Mouse (Mus musculus): ENCODE results near the gene Magi1. TPM values are rescaled to one million over a fixed set of nuclear protein-coding genes. Genes with fewer than 3 reads are reported as not detected.

The Magi1 gene
- polyA plus RNA-seq, 1 experiment from 2014 or later = 7.9 TPM

DNA sequence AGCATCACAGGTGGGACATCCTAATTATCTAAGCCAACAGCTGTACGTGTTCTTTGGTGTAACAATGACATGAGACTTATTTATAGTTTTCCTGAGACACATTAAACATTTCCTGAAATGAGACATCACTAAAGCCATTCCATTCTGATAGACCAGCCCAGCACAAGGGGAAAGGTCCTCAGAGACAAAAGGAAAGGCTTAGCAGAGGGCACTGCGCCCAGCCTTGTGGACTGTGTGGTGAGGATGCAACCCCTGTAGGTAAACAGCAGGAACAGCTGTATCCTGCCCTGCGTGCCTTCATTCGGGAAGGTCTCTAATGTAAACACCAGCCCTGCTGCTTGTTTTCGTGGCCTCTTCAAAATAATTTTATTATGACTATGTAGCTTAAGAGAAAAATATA lies 94.3 kb downstream of the Magi1 start:
- ATAC-seq (ENCODE audit: insufficient number of reproducible peaks, insufficient read depth, low FRiP score, low read depth) = peak; percentile 58; the same call in 1 of the 2 replicates
- no peak overlapping the region for H3K9ac ChIP-seq (ENCODE audit: low read length)
- H3K27ac ChIP-seq (replicated peaks in 1 of 2; ENCODE audit: control insufficient read depth in 1 of 2, insufficient read depth in 1 of 2, low read depth in 2 of 2, low read length in 2 of 2) = peak overlapping the region; percentile 40 to 47; a peak in 3 of 4 replicates
- H3K4me1 ChIP-seq (ENCODE audit: control insufficient read depth in 2 of 2, insufficient read depth in 2 of 2, low read length in 2 of 2) = peaks cover 30 to 56% of the 10 kb centered on the region in 2 experiments
- 57% methylated on average over 5 of the region's 5 CpGs for WGBS
- no peaks in the 10 kb centered on the region for H3K9me3 ChIP-seq (ENCODE audit: control insufficient read depth, low read length)
- H3K27me3 ChIP-seq (ENCODE audit: control insufficient read depth, insufficient read depth, low read length) = no peaks in the 10 kb centered on the region
- H3K4me2 ChIP-seq (ENCODE audit: low read length) = no peak overlapping the region
- no peak overlapping the region for H3K4me3 ChIP-seq (ENCODE audit: control insufficient read depth in 1 of 2, insufficient read depth in 1 of 2, low read depth in 1 of 2, low read length in 2 of 2)
- no peaks in the 10 kb centered on the region for H3K36me3 ChIP-seq (ENCODE audit: control insufficient read depth, insufficient read depth, low read length)

GRCm38 (mm10) chr6:94186628-94187319 lies 96.9 kb downstream of the Magi1 start:
- Histone ChIP-seq H3K9me3 (ENCODE audit: control insufficient read depth, low read length) (no peaks in the 10 kb centered on the region), H3K36me3 (ENCODE audit: control insufficient read depth, insufficient read depth, low read length) (no peaks in the 10 kb centered on the region), H3K4me3 (ENCODE audit: control insufficient read depth in 1 of 2, insufficient read depth in 1 of 2, low read depth in 1 of 2, low read length in 2 of 2) (no peak overlapping the region), H3K4me2 (ENCODE audit: low read length) (no peak overlapping the region), H3K27me3 (ENCODE audit: control insufficient read depth, insufficient read depth, low read length) (no peaks in the 10 kb centered on the region), H3K27ac (replicated peaks in 1 of 2; ENCODE audit: control insufficient read depth in 1 of 2, insufficient read depth in 1 of 2, low read depth in 2 of 2, low read length in 2 of 2) (peak overlapping the region; percentile 48 to 65), H3K4me1 (ENCODE audit: control insufficient read depth in 2 of 2, insufficient read depth in 2 of 2, low read length in 2 of 2) (peaks cover 44 to 82% of the 10 kb centered on the region in 2 experiments), H3K9ac (ENCODE audit: low read length) (no peak overlapping the region)
- WGBS = 28% methylated on average over 7 of the region's 7 CpGs
- ATAC-seq (ENCODE audit: insufficient number of reproducible peaks, insufficient read depth, low FRiP score, low read depth) = no peak; the same call in 1 of the 2 replicates

GRCm38 (mm10) chr6:94184268-94184667 lies 99.4 kb downstream of the Magi1 start:
- WGBS = 79% methylated on average over 4 of the region's 4 CpGs
- Histone ChIP-seq H3K27ac (replicated peaks in 1 of 2; ENCODE audit: control insufficient read depth in 1 of 2, insufficient read depth in 1 of 2, low read depth in 2 of 2, low read length in 2 of 2) (peak overlapping the region; percentile 72 to 85), H3K4me1 (ENCODE audit: control insufficient read depth in 2 of 2, insufficient read depth in 2 of 2, low read length in 2 of 2) (peaks cover 36 to 67% of the 10 kb centered on the region in 2 experiments), H3K9me3 (ENCODE audit: control insufficient read depth, low read length) (no peaks in the 10 kb centered on the region), H3K4me3 (ENCODE audit: control insufficient read depth in 1 of 2, insufficient read depth in 1 of 2, low read depth in 1 of 2, low read length in 2 of 2) (no peak overlapping the region), H3K36me3 (ENCODE audit: control insufficient read depth, insufficient read depth, low read length) (no peaks in the 10 kb centered on the region), H3K9ac (ENCODE audit: low read length) (no peak overlapping the region), H3K27me3 (ENCODE audit: control insufficient read depth, insufficient read depth, low read length) (no peaks in the 10 kb centered on the region), H3K4me2 (ENCODE audit: low read length) (peak overlapping the region; percentile 66; the same call in 1 of the 2 replicates)
- ATAC-seq (ENCODE audit: insufficient number of reproducible peaks, insufficient read depth, low FRiP score, low read depth) = no peak

DNA sequence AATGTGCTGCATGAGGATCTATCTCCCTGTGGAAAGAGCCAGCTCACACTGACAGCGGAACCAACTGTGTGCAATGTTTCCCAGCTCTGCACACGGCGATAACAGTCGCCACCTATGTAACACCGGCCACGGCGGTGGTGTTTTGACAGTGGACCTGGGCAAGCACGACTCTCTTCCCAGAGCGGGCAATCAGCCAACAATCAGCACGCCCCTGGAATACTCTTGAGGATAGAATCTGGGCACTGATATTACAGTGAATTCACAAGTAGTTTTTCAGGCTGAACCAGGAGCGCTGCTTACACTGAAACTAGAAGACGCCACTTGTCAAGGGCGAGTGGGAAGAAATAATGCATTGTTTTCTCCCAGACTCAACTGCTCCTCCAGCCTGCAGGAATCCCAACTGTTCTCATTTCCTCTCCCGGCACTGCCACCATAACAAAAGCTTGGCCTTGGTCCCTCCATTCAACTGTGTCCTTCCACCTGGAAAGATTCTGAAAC lies 100.3 kb downstream of the Magi1 start:
- Histone ChIP-seq H3K36me3 (ENCODE audit: control insufficient read depth, insufficient read depth, low read length) (no peaks in the 10 kb centered on the region), H3K27me3 (ENCODE audit: control insufficient read depth, insufficient read depth, low read length) (no peaks in the 10 kb centered on the region), H3K9ac (ENCODE audit: low read length) (peak overlapping the region; percentile 62), H3K4me2 (ENCODE audit: low read length) (peak overlapping the region; percentile 66), H3K4me3 (ENCODE audit: control insufficient read depth in 1 of 2, insufficient read depth in 1 of 2, low read depth in 1 of 2, low read length in 2 of 2) (peak overlapping the region; percentile 20 to 23), H3K27ac (replicated peaks in 1 of 2; ENCODE audit: control insufficient read depth in 1 of 2, insufficient read depth in 1 of 2, low read depth in 2 of 2, low read length in 2 of 2) (peak overlapping the region; percentile 72 to 85), H3K9me3 (ENCODE audit: control insufficient read depth, low read length) (no peaks in the 10 kb centered on the region), H3K4me1 (ENCODE audit: control insufficient read depth in 2 of 2, insufficient read depth in 2 of 2, low read length in 2 of 2) (peaks cover 36 to 61% of the 10 kb centered on the region in 2 experiments)
- ATAC-seq (ENCODE audit: insufficient number of reproducible peaks, insufficient read depth, low FRiP score, low read depth) = peak; percentile 64
- 14% methylated on average over 14 of the region's 14 CpGs for WGBS

GRCm38 (mm10) chr6:94181673-94182255 lies 102.0 kb downstream of the Magi1 start:
- H3K4me2 ChIP-seq (ENCODE audit: low read length) = no peak overlapping the region
- H3K9me3 ChIP-seq (ENCODE audit: control insufficient read depth, low read length) = no peaks in the 10 kb centered on the region
- H3K4me3 ChIP-seq (ENCODE audit: control insufficient read depth in 1 of 2, insufficient read depth in 1 of 2, low read depth in 1 of 2, low read length in 2 of 2) = no peak overlapping the region
- no peaks in the 10 kb centered on the region for H3K27me3 ChIP-seq (ENCODE audit: control insufficient read depth, insufficient read depth, low read length)
- 34% methylated on average over 2 of the region's 2 CpGs for WGBS
- no peak overlapping the region for H3K27ac ChIP-seq (replicated peaks in 1 of 2; ENCODE audit: control insufficient read depth in 1 of 2, insufficient read depth in 1 of 2, low read depth in 2 of 2, low read length in 2 of 2)
- no peak for ATAC-seq (ENCODE audit: insufficient number of reproducible peaks, insufficient read depth, low FRiP score, low read depth)
- H3K9ac ChIP-seq (ENCODE audit: low read length) = no peak overlapping the region
- H3K36me3 ChIP-seq (ENCODE audit: control insufficient read depth, insufficient read depth, low read length) = no peaks in the 10 kb centered on the region
- peaks cover 33 to 60% of the 10 kb centered on the region in 2 experiments for H3K4me1 ChIP-seq (ENCODE audit: control insufficient read depth in 2 of 2, insufficient read depth in 2 of 2, low read length in 2 of 2)

DNA sequence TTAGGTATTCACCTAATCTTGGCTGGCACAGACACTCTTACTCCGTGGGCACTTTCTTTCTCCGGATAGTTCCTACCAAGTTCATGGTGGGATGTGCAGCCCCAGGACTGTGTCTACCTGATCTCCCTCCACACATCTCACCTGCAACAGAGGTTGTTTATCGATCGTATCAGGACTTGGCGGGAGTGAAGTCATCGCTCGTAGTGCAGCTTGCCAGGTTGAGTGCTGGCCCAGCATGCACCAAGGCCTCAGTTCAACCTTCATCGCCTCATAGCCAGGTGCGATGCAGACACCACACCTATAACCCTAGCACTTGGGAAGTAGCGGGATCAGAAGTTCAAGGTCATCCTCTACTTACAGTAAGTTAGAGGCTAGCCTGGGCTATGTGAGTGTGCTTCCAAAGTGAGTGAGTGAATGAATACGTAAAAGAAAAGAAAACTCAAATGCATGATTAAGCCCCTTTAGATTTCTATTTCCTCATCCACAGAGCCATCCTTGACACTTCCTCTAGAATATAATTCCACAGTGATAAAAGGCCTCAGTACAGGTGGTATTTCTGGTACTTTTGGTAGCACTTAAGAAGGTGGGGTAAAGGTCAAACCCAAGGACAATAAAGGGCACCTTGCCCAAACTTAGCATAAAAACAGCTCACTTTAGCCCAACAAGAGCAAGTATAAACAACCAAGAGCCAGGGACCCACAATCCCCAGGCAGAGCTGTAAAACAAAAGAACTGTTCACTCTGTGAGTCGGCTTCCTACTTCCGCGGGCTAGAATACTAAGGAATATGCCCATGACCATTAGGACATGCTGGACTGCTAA lies 103.2 kb downstream of the Magi1 start:
- no peaks in the 10 kb centered on the region for H3K27me3 ChIP-seq (ENCODE audit: control insufficient read depth, insufficient read depth, low read length)
- no peak overlapping the region for H3K4me3 ChIP-seq (ENCODE audit: control insufficient read depth in 1 of 2, insufficient read depth in 1 of 2, low read depth in 1 of 2, low read length in 2 of 2)
- H3K36me3 ChIP-seq (ENCODE audit: control insufficient read depth, insufficient read depth, low read length) = no peaks in the 10 kb centered on the region
- H3K4me1 ChIP-seq (ENCODE audit: control insufficient read depth in 2 of 2, insufficient read depth in 2 of 2, low read length in 2 of 2) = peaks cover 27 to 56% of the 10 kb centered on the region in 2 experiments
- H3K27ac ChIP-seq (replicated peaks in 1 of 2; ENCODE audit: control insufficient read depth in 1 of 2, insufficient read depth in 1 of 2, low read depth in 2 of 2, low read length in 2 of 2) = no peak overlapping the region
- no peak overlapping the region for H3K4me2 ChIP-seq (ENCODE audit: low read length)
- no peaks in the 10 kb centered on the region for H3K9me3 ChIP-seq (ENCODE audit: control insufficient read depth, low read length)
- no peak overlapping the region for H3K9ac ChIP-seq (ENCODE audit: low read length)
- WGBS = 86% methylated on average over 14 of the region's 14 CpGs
- no peak for ATAC-seq (ENCODE audit: insufficient number of reproducible peaks, insufficient read depth, low FRiP score, low read depth)

- ATAC-seq (ENCODE audit: insufficient number of reproducible peaks, insufficient read depth, low FRiP score, low read depth) = no peak
- no peak overlapping the region for H3K4me2 ChIP-seq (ENCODE audit: low read length)
- H3K27ac ChIP-seq (replicated peaks in 1 of 2; ENCODE audit: control insufficient read depth in 1 of 2, insufficient read depth in 1 of 2, low read depth in 2 of 2, low read length in 2 of 2) = no peak overlapping the region
- no peak overlapping the region for H3K4me3 ChIP-seq (ENCODE audit: control insufficient read depth in 1 of 2, insufficient read depth in 1 of 2, low read depth in 1 of 2, low read length in 2 of 2)
- peaks cover 11 to 35% of the 10 kb centered on the region in 2 experiments for H3K4me1 ChIP-seq (ENCODE audit: control insufficient read depth in 2 of 2, insufficient read depth in 2 of 2, low read length in 2 of 2)
- WGBS = 70% methylated on average over 3 of the region's 3 CpGs
- no peaks in the 10 kb centered on the region for H3K9me3 ChIP-seq (ENCODE audit: control insufficient read depth, low read length)
- no peak overlapping the region for H3K9ac ChIP-seq (ENCODE audit: low read length)
- no peaks in the 10 kb centered on the region for H3K27me3 ChIP-seq (ENCODE audit: control insufficient read depth, insufficient read depth, low read length)
- H3K36me3 ChIP-seq (ENCODE audit: control insufficient read depth, insufficient read depth, low read length) = no peaks in the 10 kb centered on the region
These were observed 106.2 kb downstream of the Magi1 start for GRCm38 (mm10) chr6:94177559-94177958.
